Mouse (Mus musculus) hindbrain, embryonic 15.5 days (tissue): ENCODE data around the gene Cdhr2. TPM values are rescaled to one million over a fixed set of nuclear protein-coding genes. Genes with fewer than 3 reads are reported as not detected.
A peak's percentile ranks its signal among the peaks of the same experiment; 100 is the strongest.

Source experiments
- ATAC-seq: fragments of 200-750 bp; cut with Nextera tagmentation; 2 replicates; pipeline ENCODE4 v1.8.0; 2017; ENCODE audit warnings: low read depth, moderate number of reproducible peaks, moderate TSS enrichment; ENCODE audit not compliant: low FRiP score
- H3K27ac ChIP-seq: fragments of 300-500 bp; sonication (generic); replicated peaks from 2 replicates; pipeline ENCODE4 v1.5.1; 2015; ENCODE audit warnings: mild to moderate bottlenecking, inconsistent platforms
- H3K27me3 ChIP-seq: fragments of 300-500 bp; sonication (generic); 2 replicates; pipeline ENCODE4 v1.6.1; 2015; ENCODE audit warnings: control low read depth, inconsistent platforms
- H3K36me3 ChIP-seq: fragments of 300-500 bp; sonication (generic); 2 replicates; pipeline ENCODE4 v1.6.1; 2015; ENCODE audit warnings: control low read depth, inconsistent platforms
- H3K4me1 ChIP-seq: fragments of 300-500 bp; sonication (generic); replicated peaks from 2 replicates; pipeline ENCODE4 v1.6.1; 2015; ENCODE audit warnings: control low read depth, inconsistent platforms
- H3K4me2 ChIP-seq: fragments of 300-500 bp; sonication (generic); 2 replicates; pipeline ENCODE4 v1.6.1; 2015; ENCODE audit warnings: moderate library complexity, mild to moderate bottlenecking, inconsistent platforms
- H3K4me3 ChIP-seq: fragments of 300-500 bp; sonication (generic); 2 replicates; pipeline ENCODE4 v1.5.1; 2015; ENCODE audit warnings: mild to moderate bottlenecking, inconsistent platforms
- H3K9ac ChIP-seq: fragments of 300-500 bp; sonication (generic); 2 replicates; pipeline ENCODE4 v1.6.1; 2015; ENCODE audit warnings: inconsistent platforms
- H3K9me3 ChIP-seq: fragments of 300-500 bp; sonication (generic); 2 replicates; pipeline ENCODE4 v1.6.1; 2016; ENCODE audit warnings: control low read depth, inconsistent platforms
- WGBS: fragments of 180-500 bp; shearing (Covaris S2); methylation state at CpG from one replicate; pipeline ENCODE4 v1.1.7; 2015; 5-methylcytosine and 5-hydroxymethylcytosine counted together
- polyA plus RNA-seq: library from polyadenylated mRNA; unstranded; fragments of >200 nt; fragmentation: Nextera tagmentation; extraction: Ambion mirVana; gene quantifications from 2 replicates; pipeline ENCODE4 v1.2.1, GENCODE M21; 2015

The Cdhr2 gene
- polyA plus RNA-seq, 1 experiment from 2014 or later = 0.26 TPM

GRCm38 (mm10) chr13:54738213-54738601, 36.9 kb downstream of the Cdhr2 start:
- Histone ChIP-seq H3K4me1 (peaks cover 22% of the 10 kb centered on the region), H3K4me3 (peak overlapping the region; percentile 2; the same call in 1 of the 2 replicates), H3K9ac (no peak overlapping the region), H3K36me3 (peaks cover 28% of the 10 kb centered on the region), H3K4me2 (peak overlapping the region; percentile 47), H3K9me3 (no peaks in the 10 kb centered on the region), H3K27ac (no peak overlapping the region), H3K27me3 (peaks cover 15% of the 10 kb centered on the region; the same call in 1 of the 2 replicates)
- 5% methylated on average over 29 of the region's 34 CpGs for WGBS
- ATAC-seq = no peak

DNA sequence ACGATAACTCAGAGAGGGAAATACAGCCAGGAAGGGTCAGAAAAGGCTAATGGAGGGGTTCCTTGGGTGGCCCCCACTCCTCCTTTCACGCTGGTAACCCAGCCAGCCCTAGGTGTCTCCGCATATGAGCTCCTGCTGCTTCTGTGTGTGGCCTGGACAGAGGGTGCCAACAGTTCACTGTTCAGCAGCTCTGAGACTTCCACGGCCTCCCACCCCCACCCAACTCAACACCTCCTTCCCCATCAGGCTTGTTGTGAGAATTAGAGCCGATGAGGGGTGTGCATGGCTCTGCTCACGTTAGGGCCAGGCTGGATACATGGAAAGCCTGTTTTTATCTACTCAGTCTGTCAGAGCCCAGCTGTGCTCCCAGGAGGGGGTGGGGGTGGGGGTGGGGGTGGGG, 44.8 kb downstream of the Cdhr2 start:
- no peak overlapping the region for H3K27ac ChIP-seq
- no peaks in the 10 kb centered on the region for H3K27me3 ChIP-seq
- 44% methylated on average over 6 of the region's 6 CpGs for WGBS
- H3K36me3 ChIP-seq = peaks cover 7% of the 10 kb centered on the region
- ATAC-seq = no peak
- no peaks in the 10 kb centered on the region for H3K9me3 ChIP-seq
- peak overlapping the region; percentile 84 for H3K4me2 ChIP-seq
- no peak overlapping the region for H3K4me3 ChIP-seq
- H3K9ac ChIP-seq = no peak overlapping the region
- peaks cover 60% of the 10 kb centered on the region for H3K4me1 ChIP-seq

GRCm38 (mm10) chr13:54746896-54747295, 45.6 kb downstream of the Cdhr2 start:
- no peak for ATAC-seq
- no peaks in the 10 kb centered on the region for H3K27me3 ChIP-seq
- no peak overlapping the region for H3K27ac ChIP-seq
- H3K9me3 ChIP-seq = no peaks in the 10 kb centered on the region
- peak overlapping the region; percentile 63 for H3K4me3 ChIP-seq
- H3K36me3 ChIP-seq = peaks cover 3% of the 10 kb centered on the region; the same call in 1 of the 2 replicates
- peaks cover 60% of the 10 kb centered on the region for H3K4me1 ChIP-seq
- H3K4me2 ChIP-seq = peak overlapping the region; percentile 84
- no peak overlapping the region for H3K9ac ChIP-seq
- 32% methylated on average over 10 of the region's 10 CpGs for WGBS

DNA sequence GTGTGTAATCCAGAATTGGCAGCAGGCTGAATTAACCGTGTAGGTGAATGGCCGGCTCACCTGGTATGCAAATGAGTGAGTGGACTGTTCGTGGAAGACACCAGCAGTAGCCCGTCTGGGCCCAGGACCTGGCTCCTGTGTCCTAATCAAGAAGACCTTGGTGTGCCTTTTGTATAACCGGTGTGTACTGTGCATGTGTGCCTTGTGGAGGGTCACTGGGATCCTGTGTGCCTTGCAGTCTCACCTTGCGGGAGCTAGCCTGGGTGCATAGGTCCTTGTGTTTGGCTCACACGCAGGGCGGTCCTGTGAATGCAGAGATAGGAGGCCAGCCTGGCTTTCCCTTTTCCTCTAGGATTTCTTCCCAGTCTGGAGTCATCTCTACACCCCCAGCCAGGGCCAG, 46.9 kb downstream of the Cdhr2 start:
- Histone ChIP-seq H3K27ac (peak overlapping the region; percentile 95), H3K9me3 (no peaks in the 10 kb centered on the region), H3K4me1 (peaks cover 60% of the 10 kb centered on the region), H3K4me2 (peak overlapping the region; percentile 84), H3K4me3 (peak overlapping the region; percentile 63), H3K9ac (peak overlapping the region; percentile 70), H3K36me3 (peaks cover 3% of the 10 kb centered on the region; the same call in 1 of the 2 replicates), H3K27me3 (no peaks in the 10 kb centered on the region)
- no peak for ATAC-seq
- 75% methylated on average over 8 of the region's 8 CpGs for WGBS

DNA sequence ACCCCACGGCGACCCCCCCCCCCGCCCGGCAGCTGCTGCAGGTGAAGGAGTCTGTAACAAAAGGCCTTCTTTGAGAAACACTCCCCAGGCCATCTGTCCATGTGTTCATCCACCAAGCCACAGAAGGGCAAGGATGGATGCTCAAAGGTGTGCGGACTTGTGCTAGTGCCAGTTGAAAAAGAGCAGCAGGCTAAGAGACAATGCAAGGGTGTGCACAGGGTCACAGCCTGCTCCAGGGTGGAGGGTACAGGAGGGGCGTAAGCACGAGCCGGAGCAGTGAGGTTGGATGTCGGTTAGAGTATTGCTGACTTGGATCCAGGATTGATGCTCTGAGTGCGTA, 47.4 kb downstream of the Cdhr2 start:
- H3K4me1 ChIP-seq = peaks cover 60% of the 10 kb centered on the region
- peak overlapping the region; percentile 63 for H3K4me3 ChIP-seq
- peak overlapping the region; percentile 95 for H3K27ac ChIP-seq
- ATAC-seq = peak; percentile 36; the same call in 1 of the 2 replicates
- H3K9me3 ChIP-seq = no peaks in the 10 kb centered on the region
- H3K9ac ChIP-seq = peak overlapping the region; percentile 70
- H3K4me2 ChIP-seq = peak overlapping the region; percentile 84
- H3K36me3 ChIP-seq = peaks cover 3% of the 10 kb centered on the region; the same call in 1 of the 2 replicates
- no peaks in the 10 kb centered on the region for H3K27me3 ChIP-seq
- 22% methylated on average over 10 of the region's 10 CpGs for WGBS

DNA sequence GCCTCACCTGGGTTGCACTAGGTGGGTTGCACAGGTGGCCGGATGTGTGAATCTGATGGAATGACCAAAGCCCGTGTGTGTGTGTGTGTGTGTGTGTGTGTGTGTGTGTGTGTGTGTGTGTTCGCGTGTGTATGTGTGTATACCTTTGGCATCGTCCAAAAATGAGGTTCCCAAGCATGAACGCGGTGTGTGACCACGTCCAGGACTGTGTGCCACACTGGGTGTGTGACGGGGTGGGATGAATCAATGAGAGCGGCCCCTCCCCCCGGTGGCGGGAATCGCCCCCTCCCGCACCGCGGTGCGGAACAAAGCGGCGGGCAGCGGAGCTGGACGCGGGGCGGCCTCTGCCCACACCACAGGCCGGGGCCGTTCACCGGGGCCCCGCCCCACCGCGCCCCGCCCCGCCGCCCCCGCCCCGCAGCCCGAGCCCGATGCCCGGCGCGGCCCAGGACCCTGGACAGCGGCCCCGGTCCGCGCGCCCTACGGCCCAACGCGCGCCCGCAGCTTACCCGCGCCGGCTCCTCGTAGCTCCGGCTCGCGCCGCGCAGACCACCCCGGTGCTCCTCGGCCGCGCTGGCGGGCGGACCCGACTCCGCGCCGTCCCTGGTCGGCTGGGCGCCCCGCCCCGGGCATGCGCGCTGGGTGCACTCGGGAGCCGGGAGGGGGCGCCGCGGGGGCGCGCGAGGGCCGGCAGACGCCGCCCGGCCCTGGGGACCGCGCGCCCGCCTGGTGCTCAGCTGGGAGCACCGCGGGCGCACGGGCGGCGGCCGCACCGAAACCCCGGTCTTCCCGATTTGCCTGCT, 48.0 kb downstream of the Cdhr2 start:
- H3K9me3 ChIP-seq = no peaks in the 10 kb centered on the region
- H3K9ac ChIP-seq = peak overlapping the region; percentile 70
- H3K4me3 ChIP-seq = peak overlapping the region; percentile 63
- H3K36me3 ChIP-seq = peaks cover 3% of the 10 kb centered on the region; the same call in 1 of the 2 replicates
- WGBS = 2% methylated on average over 35 of the region's 100 CpGs
- peak overlapping the region; percentile 95 for H3K27ac ChIP-seq
- H3K4me1 ChIP-seq = peaks cover 65% of the 10 kb centered on the region
- H3K4me2 ChIP-seq = peak overlapping the region; percentile 84
- no peaks in the 10 kb centered on the region for H3K27me3 ChIP-seq
- ATAC-seq = peak; percentile 86

- H3K36me3 ChIP-seq = peaks cover 2% of the 10 kb centered on the region; the same call in 1 of the 2 replicates
- H3K4me2 ChIP-seq = peak within 1 kb of the TSS; percentile 84
- H3K27me3 ChIP-seq = no peaks in the 10 kb centered on the region
- H3K4me1 ChIP-seq = peaks cover 68% of the 10 kb centered on the region
- H3K27ac ChIP-seq = peak within 1 kb of the TSS; percentile 95
- WGBS = 2% methylated on average over 29 of the region's 29 CpGs
- peak; percentile 69; the same call in 1 of the 2 replicates for ATAC-seq
- H3K4me3 ChIP-seq = peak within 1 kb of the TSS; percentile 63
- H3K9ac ChIP-seq = peak within 1 kb of the TSS; percentile 70
- no peaks in the 10 kb centered on the region for H3K9me3 ChIP-seq
Measured at GRCm38 (mm10) chr13:54749864-54750411, 48.7 kb downstream of the Cdhr2 start, which contains the start of gene Gprin1. Gene Gprin1, minus strand, starts transcription at chr13:54749874.

- H3K36me3 ChIP-seq = no peaks in the 10 kb centered on the region
- H3K9ac ChIP-seq = no peak overlapping the region
- no peak overlapping the region; the same call in 1 of the 2 replicates for H3K4me3 ChIP-seq
- peak overlapping the region; percentile 84; the same call in 1 of the 2 replicates for H3K4me2 ChIP-seq
- no peaks in the 10 kb centered on the region for H3K9me3 ChIP-seq
- H3K27me3 ChIP-seq = no peaks in the 10 kb centered on the region
- peaks cover 68% of the 10 kb centered on the region for H3K4me1 ChIP-seq
- no peak for ATAC-seq
- H3K27ac ChIP-seq = no peak overlapping the region
- 7% methylated on average over 8 of the region's 8 CpGs for WGBS
Measured at GRCm38 (mm10) chr13:54750699-54751098, 49.4 kb downstream of the Cdhr2 start.

GRCm38 (mm10) chr13:54752656-54753055, 51.4 kb downstream of the Cdhr2 start:
- Histone ChIP-seq H3K9me3 (no peaks in the 10 kb centered on the region), H3K4me3 (no peak overlapping the region), H3K4me1 (peaks cover 67% of the 10 kb centered on the region), H3K27ac (no peak overlapping the region), H3K27me3 (no peaks in the 10 kb centered on the region), H3K9ac (no peak overlapping the region), H3K36me3 (no peaks in the 10 kb centered on the region), H3K4me2 (no peak overlapping the region)
- WGBS = 57% methylated on average over 10 of the region's 10 CpGs
- no peak for ATAC-seq

GRCm38 (mm10) chr13:54753733-54754132, 52.5 kb downstream of the Cdhr2 start:
- no peak overlapping the region for H3K9ac ChIP-seq
- H3K4me1 ChIP-seq = peaks cover 60% of the 10 kb centered on the region
- 71% methylated on average over 6 of the region's 6 CpGs for WGBS

DNA sequence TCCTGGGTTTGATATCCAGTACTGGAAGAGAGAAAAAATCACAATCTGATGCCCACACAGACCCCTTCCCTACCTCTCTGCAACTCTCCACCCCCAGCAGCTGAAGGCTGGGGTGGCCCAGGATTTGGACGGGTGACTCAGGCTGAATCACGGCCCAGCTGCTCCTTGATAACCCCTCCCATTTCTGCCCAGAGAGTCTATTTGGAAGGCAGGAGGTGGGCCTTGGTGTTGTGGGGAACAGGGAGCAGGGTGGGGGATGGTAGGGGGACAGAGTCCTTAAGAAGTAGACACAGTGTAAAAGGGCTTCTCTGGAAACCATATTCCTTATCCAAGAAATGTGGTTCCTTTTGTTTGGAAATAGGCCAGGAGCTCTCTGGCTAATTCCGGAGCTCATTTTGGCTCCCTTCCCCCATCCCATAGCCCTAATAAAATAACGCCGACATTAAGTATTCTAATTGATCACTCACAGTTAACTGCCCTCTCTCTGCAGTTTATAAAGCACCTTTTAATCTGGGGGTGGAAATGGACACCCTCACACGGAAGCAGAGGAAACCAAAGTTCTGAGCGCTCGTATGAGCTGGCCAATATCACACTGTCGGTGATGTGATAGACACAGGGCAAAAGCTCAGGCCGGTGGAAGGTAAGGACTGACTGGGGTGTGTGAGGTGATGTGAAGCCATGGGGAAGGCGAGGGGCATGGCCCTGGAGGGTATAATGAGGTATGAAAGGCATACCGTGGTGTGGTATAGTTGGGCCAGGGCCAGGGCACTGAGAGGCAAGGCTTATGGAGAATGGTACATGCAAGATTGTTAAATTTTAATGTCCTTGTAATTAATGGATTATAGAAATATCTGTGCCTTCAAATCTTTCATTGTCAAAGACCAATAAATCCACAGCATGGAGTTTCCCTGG, 53.2 kb downstream of the Cdhr2 start:
- no peak for ATAC-seq
- no peaks in the 10 kb centered on the region for H3K9me3 ChIP-seq
- H3K4me2 ChIP-seq = no peak overlapping the region
- H3K4me3 ChIP-seq = no peak overlapping the region
- H3K27ac ChIP-seq = peak overlapping the region; percentile 61; the same call in 1 of the 2 replicates
- no peaks in the 10 kb centered on the region for H3K36me3 ChIP-seq
- 38% methylated on average over 12 of the region's 12 CpGs for WGBS
- H3K27me3 ChIP-seq = no peaks in the 10 kb centered on the region
- peaks cover 65% of the 10 kb centered on the region for H3K4me1 ChIP-seq
- H3K9ac ChIP-seq = no peak overlapping the region

More at GRCm38 (mm10) chr13:54753733-54754132, 52.5 kb downstream of the Cdhr2 start:
- ATAC-seq = no peak
- no peaks in the 10 kb centered on the region for H3K36me3 ChIP-seq
- no peak overlapping the region for H3K4me3 ChIP-seq
- H3K27me3 ChIP-seq = no peaks in the 10 kb centered on the region
- no peak overlapping the region for H3K27ac ChIP-seq
- no peaks in the 10 kb centered on the region for H3K9me3 ChIP-seq
- H3K4me2 ChIP-seq = no peak overlapping the region
